Mouse (Mus musculus): ENCODE results near the gene Hmcn2. TPM values are rescaled to one million over a fixed set of nuclear protein-coding genes. Genes with fewer than 3 reads are reported as not detected.
A peak's percentile ranks its signal among the peaks of the same experiment; 100 is the strongest.

Gene Hmcn2
- polyA plus RNA-seq, 1 experiment from 2014 or later, result 0.12 TPM

- Histone ChIP-seq H3K36me3 (no peaks in the 10 kb centered on the region), H3K4me3 (no peak overlapping the region), H3K4me1 (replicated peaks) (peaks cover 36% of the 10 kb centered on the region), H3K9me3 (no peaks in the 10 kb centered on the region), H3K9ac (no peak overlapping the region), H3K27me3 (peaks cover 38% of the 10 kb centered on the region), H3K4me2 (no peak overlapping the region), H3K27ac (no peak overlapping the region)
- WGBS, result 93% methylated on average over 4 of the region's 4 CpGs
- peak; percentile 57 for ATAC-seq (ENCODE audit: low FRiP score)
Observed at GRCm38 (mm10) chr2:31449902-31450301, 135.7 kb downstream of the Hmcn2 start.

GRCm38 (mm10) chr2:31450661-31451060, 136.4 kb downstream of the Hmcn2 start:
- Histone ChIP-seq H3K9me3 (no peaks in the 10 kb centered on the region), H3K36me3 (no peaks in the 10 kb centered on the region), H3K4me2 (no peak overlapping the region), H3K4me3 (no peak overlapping the region), H3K4me1 (replicated peaks) (peaks cover 36% of the 10 kb centered on the region), H3K27me3 (peaks cover 40% of the 10 kb centered on the region), H3K9ac (no peak overlapping the region), H3K27ac (no peak overlapping the region)
- WGBS, result 30% methylated on average over 3 of the region's 3 CpGs
- ATAC-seq (ENCODE audit: low FRiP score), result no peak

DNA sequence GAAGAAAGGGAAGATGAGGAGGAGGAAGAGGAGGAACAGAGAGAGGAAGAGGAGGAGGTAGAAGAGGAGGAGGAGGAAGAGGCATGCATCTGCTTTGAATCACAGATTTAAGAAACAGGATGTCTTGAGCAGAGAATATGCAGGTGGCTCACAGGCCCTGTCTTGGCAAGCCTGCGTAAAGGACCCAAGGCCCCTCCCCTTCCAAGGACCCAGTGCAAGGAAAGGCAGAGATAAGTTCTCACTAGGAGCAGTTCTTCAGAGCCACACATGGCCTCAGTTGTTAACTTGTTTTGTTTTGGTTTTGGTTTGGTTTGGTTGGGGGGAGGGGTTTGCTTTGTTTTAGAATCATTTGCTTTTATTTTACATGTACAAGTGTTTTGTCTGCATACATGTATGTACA, 137.3 kb downstream of the Hmcn2 start:
- 77% methylated on average over 1 of the region's 1 CpGs for WGBS

GRCm38 (mm10) chr2:31453011-31453410, 138.8 kb downstream of the Hmcn2 start:
- Histone ChIP-seq H3K9me3 (no peaks in the 10 kb centered on the region), H3K27ac (no peak overlapping the region), H3K4me3 (no peak overlapping the region), H3K36me3 (no peaks in the 10 kb centered on the region), H3K4me1 (replicated peaks) (peaks cover 36% of the 10 kb centered on the region), H3K4me2 (no peak overlapping the region), H3K27me3 (peaks cover 57% of the 10 kb centered on the region), H3K9ac (no peak overlapping the region)
- WGBS, result 85% methylated on average over 13 of the region's 13 CpGs
- ATAC-seq (ENCODE audit: low FRiP score), result no peak

More for the DNA sequence above, 137.3 kb downstream of the Hmcn2 start:
- Histone ChIP-seq H3K9me3 (no peaks in the 10 kb centered on the region), H3K27me3 (peaks cover 45% of the 10 kb centered on the region), H3K4me2 (no peak overlapping the region), H3K4me1 (replicated peaks) (peaks cover 36% of the 10 kb centered on the region), H3K27ac (no peak overlapping the region), H3K4me3 (no peak overlapping the region), H3K36me3 (no peaks in the 10 kb centered on the region), H3K9ac (no peak overlapping the region)
- ATAC-seq (ENCODE audit: low FRiP score), result no peak

- Histone ChIP-seq H3K27me3 (peaks cover 64% of the 10 kb centered on the region), H3K36me3 (no peaks in the 10 kb centered on the region)
- no peak for ATAC-seq (ENCODE audit: low FRiP score)
Observed at GRCm38 (mm10) chr2:31453559-31454177, 139.5 kb downstream of the Hmcn2 start.

GRCm38 (mm10) chr2:31454280-31454679, 140.1 kb downstream of the Hmcn2 start:
- peaks cover 26% of the 10 kb centered on the region for H3K4me1 ChIP-seq (replicated peaks)
- H3K27ac ChIP-seq, result no peak overlapping the region
- H3K9ac ChIP-seq, result no peak overlapping the region
- no peak overlapping the region for H3K4me2 ChIP-seq
- no peak for ATAC-seq (ENCODE audit: low FRiP score)
- 62% methylated on average over 8 of the region's 8 CpGs for WGBS
- H3K4me3 ChIP-seq, result no peak overlapping the region
- H3K36me3 ChIP-seq, result no peaks in the 10 kb centered on the region
- peaks cover 70% of the 10 kb centered on the region for H3K27me3 ChIP-seq
- H3K9me3 ChIP-seq, result no peaks in the 10 kb centered on the region

More at GRCm38 (mm10) chr2:31453559-31454177, 139.5 kb downstream of the Hmcn2 start:
- Histone ChIP-seq H3K9me3 (no peaks in the 10 kb centered on the region), H3K4me1 (replicated peaks) (peaks cover 32% of the 10 kb centered on the region), H3K9ac (no peak overlapping the region), H3K4me2 (no peak overlapping the region), H3K27ac (no peak overlapping the region), H3K4me3 (no peak overlapping the region)
- 39% methylated on average over 11 of the region's 11 CpGs for WGBS

DNA sequence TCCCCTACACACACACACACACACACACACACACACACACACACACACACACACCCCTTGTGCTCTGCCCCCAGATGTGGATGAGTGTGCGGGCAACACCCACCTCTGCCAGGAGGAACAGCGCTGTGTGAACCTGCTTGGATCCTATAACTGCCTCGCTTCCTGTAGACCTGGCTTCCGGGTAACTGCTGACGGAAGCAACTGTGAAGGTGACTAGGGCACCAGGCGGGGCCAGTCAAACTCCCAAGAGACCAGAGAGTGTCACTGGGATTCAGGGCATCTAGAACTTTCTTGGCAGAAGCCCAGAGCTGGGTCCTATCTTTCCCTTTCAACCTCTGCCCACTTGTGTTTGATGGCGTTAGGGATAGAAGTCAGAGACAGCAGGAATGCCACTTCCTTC, 141.2 kb downstream of the Hmcn2 start:
- Histone ChIP-seq H3K9me3 (no peaks in the 10 kb centered on the region), H3K4me2 (no peak overlapping the region), H3K4me3 (no peak overlapping the region), H3K27ac (no peak overlapping the region), H3K36me3 (no peaks in the 10 kb centered on the region), H3K4me1 (replicated peaks) (peaks cover 24% of the 10 kb centered on the region), H3K9ac (no peak overlapping the region), H3K27me3 (peaks cover 76% of the 10 kb centered on the region)
- WGBS, result 88% methylated on average over 7 of the region's 7 CpGs
- ATAC-seq (ENCODE audit: low FRiP score), result no peak

DNA sequence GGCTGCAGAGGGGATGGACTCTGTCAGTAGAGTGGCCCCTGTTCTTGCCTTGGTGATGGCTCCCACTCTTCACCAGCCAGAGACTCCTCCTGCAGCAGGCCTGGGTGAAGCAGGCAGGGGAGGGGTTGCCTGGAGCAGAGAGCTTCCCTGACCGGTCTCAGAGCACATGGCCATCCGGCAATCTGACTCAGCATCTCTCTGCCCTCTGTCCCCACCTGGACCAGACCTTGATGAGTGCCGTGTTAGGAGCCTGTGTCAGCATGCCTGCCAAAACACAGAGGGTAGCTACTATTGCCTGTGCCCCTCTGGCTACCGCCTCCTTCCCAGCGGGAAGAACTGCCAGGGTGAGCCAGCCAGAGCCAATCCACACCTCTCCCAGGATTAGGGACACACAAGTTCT, 144.2 kb downstream of the Hmcn2 start:
- Histone ChIP-seq H3K9ac (0 out of 2 replicates have a peak overlapping the region, but pooled peaks have one; percentile 5), H3K27me3 (peaks cover 84% of the 10 kb centered on the region), H3K36me3 (no peaks in the 10 kb centered on the region), H3K4me2 (no peak overlapping the region), H3K4me1 (replicated peaks) (peaks cover 17% of the 10 kb centered on the region), H3K4me3 (no peak overlapping the region), H3K9me3 (no peaks in the 10 kb centered on the region), H3K27ac (no peak overlapping the region; the same call in 1 of the 2 replicates)
- WGBS, result 56% methylated on average over 5 of the region's 5 CpGs
- no peak for ATAC-seq (ENCODE audit: low FRiP score)

GRCm38 (mm10) chr2:31458989-31459936, 145.0 kb downstream of the Hmcn2 start:
- H3K27ac ChIP-seq, result no peak overlapping the region
- no peaks in the 10 kb centered on the region for H3K36me3 ChIP-seq
- H3K4me1 ChIP-seq (replicated peaks), result peaks cover 17% of the 10 kb centered on the region
- peak overlapping the region; percentile 65; the same call in 1 of the 2 replicates for H3K9ac ChIP-seq
- ATAC-seq (ENCODE audit: low FRiP score), result no peak
- H3K4me3 ChIP-seq, result peak overlapping the region; percentile 40
- no peaks in the 10 kb centered on the region for H3K9me3 ChIP-seq
- 42% methylated on average over 16 of the region's 16 CpGs for whole genome bisulfite sequencing
- H3K4me2 ChIP-seq, result peak overlapping the region; percentile 65
- peaks cover 89% of the 10 kb centered on the region for H3K27me3 ChIP-seq

- whole genome bisulfite sequencing, result 1% methylated on average over 48 of the region's 48 CpGs
- no peaks in the 10 kb centered on the region for H3K36me3 ChIP-seq
- ATAC-seq (ENCODE audit: low FRiP score), result peak; percentile 65
- peaks cover 10% of the 10 kb centered on the region for H3K4me1 ChIP-seq (replicated peaks)
- no peaks in the 10 kb centered on the region for H3K9me3 ChIP-seq
- H3K9ac ChIP-seq, result peak overlapping the region; percentile 65
- H3K27me3 ChIP-seq, result peaks cover 91% of the 10 kb centered on the region
- H3K4me2 ChIP-seq, result peak overlapping the region; percentile 65
- no peak overlapping the region for H3K27ac ChIP-seq
- H3K4me3 ChIP-seq, result peak overlapping the region; percentile 40
Observed at GRCm38 (mm10) chr2:31460025-31460571, 145.9 kb downstream of the Hmcn2 start.

DNA sequence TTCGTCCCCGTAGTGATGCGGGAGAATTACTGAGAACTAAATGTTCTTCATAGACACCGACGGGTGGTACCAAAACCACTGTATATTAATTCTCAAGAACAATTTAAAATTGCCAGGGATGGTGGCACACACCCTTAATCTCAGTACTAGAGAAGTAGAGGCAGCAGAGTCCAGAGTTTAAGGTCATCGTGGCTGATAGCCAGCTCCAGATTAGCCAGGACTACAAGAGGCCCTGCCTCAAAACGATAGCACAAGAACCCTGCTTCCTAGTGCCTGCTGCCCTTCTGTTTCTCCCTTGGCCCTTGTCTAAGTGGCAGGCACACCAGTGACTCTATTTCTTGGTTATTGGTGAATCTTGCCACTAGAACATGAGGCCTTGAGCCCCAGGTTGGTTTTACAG, 146.7 kb downstream of the Hmcn2 start:
- ATAC-seq (ENCODE audit: low FRiP score), result no peak
- H3K9me3 ChIP-seq, result no peaks in the 10 kb centered on the region
- H3K36me3 ChIP-seq, result no peaks in the 10 kb centered on the region
- no peak overlapping the region for H3K9ac ChIP-seq
- WGBS, result 84% methylated on average over 7 of the region's 7 CpGs
- no peak overlapping the region for H3K27ac ChIP-seq
- H3K4me3 ChIP-seq, result no peak overlapping the region
- peaks cover 86% of the 10 kb centered on the region for H3K27me3 ChIP-seq
- H3K4me1 ChIP-seq (replicated peaks), result peaks cover 10% of the 10 kb centered on the region
- no peak overlapping the region for H3K4me2 ChIP-seq

- Histone ChIP-seq H3K4me3 (no peak overlapping the region), H3K4me1 (replicated peaks) (peaks cover 10% of the 10 kb centered on the region), H3K27ac (no peak overlapping the region), H3K4me2 (no peak overlapping the region), H3K36me3 (no peaks in the 10 kb centered on the region), H3K9me3 (no peaks in the 10 kb centered on the region), H3K9ac (no peak overlapping the region), H3K27me3 (peaks cover 81% of the 10 kb centered on the region)
- no peak for ATAC-seq (ENCODE audit: low FRiP score)
- 34% methylated on average over 8 of the region's 8 CpGs for WGBS
Observed at GRCm38 (mm10) chr2:31462051-31462450, 147.8 kb downstream of the Hmcn2 start.
